In genomic region chr1:30771772-30772171, GRCm38 (mm10) we compare ENCODE assay signal across 13 mouse cellular contexts.
DNase-seq lines count a peak whose midpoint lies in the region; ATAC-seq and TF ChIP-seq lines count a peak whose summit lies in the region.
"Had no signal": no experiment of that assay in that cellular context is flagged by ENCODE, and none has a peak within 500 bp of the region (broad histone marks: within the 10 kb centered on the region; RNA-seq: fewer than 3 reads in every experiment).

No protein-coding gene starts in this region.

- no peak overlapping the region for H3K9ac ChIP-seq in midbrain, embryonic 11.5 days (ENCODE audit: low read length)
- no peak overlapping the region for H3K9ac ChIP-seq in midbrain, embryonic 16.5 days (ENCODE audit: low read depth, low read length)
- no peak overlapping the region for H3K9ac ChIP-seq in hindbrain, postnatal 0 days (replicated peaks; ENCODE audit: low read length)
- H3K9ac ChIP-seq: embryonic facial prominence, embryonic 15.5 days; heart, embryonic 15.5 days had no signal

- no peak overlapping the region for H3K27ac ChIP-seq in gastrocnemius, adult 2 months
- no peak overlapping the region for H3K27ac ChIP-seq in midbrain, embryonic 11.5 days (ENCODE audit: low read depth, low read length)
- H3K27ac ChIP-seq in midbrain, embryonic 16.5 days (ENCODE audit: low read length), result no peak overlapping the region
- H3K27ac ChIP-seq in hindbrain, postnatal 0 days, result no peak overlapping the region
- H3K27ac ChIP-seq: embryonic facial prominence, embryonic 15.5 days; heart, embryonic 15.5 days had no signal

- 0 out of 2 replicates have a peak, but pooled peaks have one; percentile 5 for TF ChIP-seq CTCF in gastrocnemius, adult 2 months (IDR thresholded peaks at IDR 0.05)
- TF ChIP-seq CTCF in hindbrain, postnatal 0 days (IDR thresholded peaks at IDR 0.05; ENCODE audit: low read depth), result peak; percentile 53

- H3K27me3 ChIP-seq in midbrain, embryonic 11.5 days (ENCODE audit: control insufficient read depth, insufficient read depth, low read length), result no peaks in the 10 kb centered on the region
- no peaks in the 10 kb centered on the region for H3K27me3 ChIP-seq in midbrain, embryonic 16.5 days (ENCODE audit: control insufficient read depth, insufficient read depth, low read depth, low read length)
- H3K27me3 ChIP-seq in hindbrain, postnatal 0 days (ENCODE audit: insufficient read depth, low read length), result no peaks in the 10 kb centered on the region
- H3K27me3 ChIP-seq: embryonic facial prominence, embryonic 15.5 days; heart, embryonic 15.5 days; megakaryocyte, embryonic 14.5 days had no signal

- no peaks in the 10 kb centered on the region for H3K9me3 ChIP-seq in midbrain, embryonic 11.5 days (ENCODE audit: control insufficient read depth, low read length)
- H3K9me3 ChIP-seq in midbrain, embryonic 16.5 days (replicated peaks; ENCODE audit: control insufficient read depth, low read length, poor library complexity, severe bottlenecking), result no peaks in the 10 kb centered on the region
- H3K9me3 ChIP-seq in hindbrain, postnatal 0 days (ENCODE audit: low read length), result no peaks in the 10 kb centered on the region
- H3K9me3 ChIP-seq: embryonic facial prominence, embryonic 15.5 days; heart, embryonic 15.5 days had no signal

- 69% methylated on average over 6 of the region's 6 CpGs for WGBS in midbrain, embryonic 11.5 days
- WGBS in midbrain, embryonic 16.5 days, result 74% methylated on average over 6 of the region's 6 CpGs
- 68% methylated on average over 6 of the region's 6 CpGs for WGBS in hindbrain, postnatal 0 days

- H3K4me1 ChIP-seq in midbrain, embryonic 11.5 days (ENCODE audit: control insufficient read depth, insufficient read depth, low read length), result no peaks in the 10 kb centered on the region
- H3K4me1 ChIP-seq in midbrain, embryonic 16.5 days (ENCODE audit: control insufficient read depth, insufficient read depth, low read length), result no peaks in the 10 kb centered on the region
- H3K4me1 ChIP-seq in hindbrain, postnatal 0 days (ENCODE audit: insufficient read depth, low read length), result no peaks in the 10 kb centered on the region
- H3K4me1 ChIP-seq: embryonic facial prominence, embryonic 15.5 days; heart, embryonic 15.5 days; megakaryocyte, embryonic 14.5 days had no signal

- DNase-seq in gastrocnemius, adult 2 months, result no peak
- DNase-seq in gastrocnemius, postnatal 25 days, result no peak
- no peak for DNase-seq in midbrain, embryonic 11.5 days (ENCODE audit: low spot score, missing footprints)
- no peak for DNase-seq in hindbrain, postnatal 0 days (ENCODE audit: low spot score)
- peak; percentile 27 for DNase-seq in retina, postnatal 1 day
- no peak for DNase-seq in thymus, postnatal 4 days
- no peak for DNase-seq in cerebellum, adult 11-12 months
- DNase-seq: right cerebral cortex, adult 18-20 months; thymus, adult 2 months had no signal

- intact Hi-C loops in gastrocnemius, adult 2 months (cut with DNase I), result no loop called here

- H3K36me3 ChIP-seq in midbrain, embryonic 11.5 days (ENCODE audit: control insufficient read depth, insufficient read depth, low read length), result no peaks in the 10 kb centered on the region
- H3K36me3 ChIP-seq in midbrain, embryonic 16.5 days (ENCODE audit: control insufficient read depth, insufficient read depth, low read length), result no peaks in the 10 kb centered on the region
- H3K36me3 ChIP-seq in hindbrain, postnatal 0 days (ENCODE audit: insufficient read depth, low read length), result no peaks in the 10 kb centered on the region
- H3K36me3 ChIP-seq: embryonic facial prominence, embryonic 15.5 days; heart, embryonic 15.5 days had no signal

- no peak overlapping the region for H3K4me2 ChIP-seq in midbrain, embryonic 11.5 days
- no peak overlapping the region for H3K4me2 ChIP-seq in midbrain, embryonic 16.5 days (ENCODE audit: low read length)
- H3K4me2 ChIP-seq in hindbrain, postnatal 0 days (ENCODE audit: low read depth, low read length), result no peak overlapping the region
- H3K4me2 ChIP-seq: embryonic facial prominence, embryonic 15.5 days; heart, embryonic 15.5 days had no signal

- no peak overlapping the region for H3K4me3 ChIP-seq in gastrocnemius, adult 2 months
- no peak overlapping the region for H3K4me3 ChIP-seq in midbrain, embryonic 11.5 days (ENCODE audit: low read depth, low read length)
- no peak overlapping the region for H3K4me3 ChIP-seq in midbrain, embryonic 16.5 days (ENCODE audit: low read depth, low read length)
- no peak overlapping the region for H3K4me3 ChIP-seq in hindbrain, postnatal 0 days (ENCODE audit: low read length)
- H3K4me3 ChIP-seq: embryonic facial prominence, embryonic 15.5 days; heart, embryonic 15.5 days; megakaryocyte, embryonic 14.5 days had no signal

- peak; percentile 58; the same call in 1 of the 2 replicates for ATAC-seq in midbrain, embryonic 11.5 days (ENCODE audit: low FRiP score)
- ATAC-seq in midbrain, embryonic 16.5 days, result no peak
- peak; percentile 60; the same call in 1 of the 2 replicates for ATAC-seq in hindbrain, postnatal 0 days
